Mouse (Mus musculus) megakaryocyte progenitor cell, adult 5-6 weeks (primary cell): ENCODE measurements at regions not wholly inside any gene's neighbourhood (a gene's known extent, or its start where the extent isn't known, plus 50 kb on each side); places are given as distances from the start of the nearest gene placed in this dataset.

ENCODE experiments used
- ATAC-seq: replicated peaks from 2 replicates; pipeline ENCODE4 v1.8.0; 2016; ENCODE audit warnings: mild to moderate bottlenecking, moderate TSS enrichment, inconsistent platforms; ENCODE audit not compliant: poor library complexity

- ATAC-seq: no peak
Measured at GRCm38 (mm10) chr17:81941317-81941716, 203.1 kb upstream of the Slc8a1 start.

GRCm38 (mm10) chr17:81930736-81931135 lies 192.6 kb upstream of the Slc8a1 start:
- ATAC-seq: peak; percentile 66; the same call in 1 of the 2 replicates

GRCm38 (mm10) chr17:81906481-81907012 lies 168.4 kb upstream of the Slc8a1 start:
- no peak for ATAC-seq

- peak; percentile 46 for ATAC-seq
Measured at GRCm38 (mm10) chr17:81901999-81902665, 164.0 kb upstream of the Slc8a1 start.

GRCm38 (mm10) chr17:81898984-81899383 lies 160.8 kb upstream of the Slc8a1 start:
- no peak for ATAC-seq

- no peak for ATAC-seq
Measured at GRCm38 (mm10) chr17:81878136-81878535, 140.0 kb upstream of the Slc8a1 start.

- no peak for ATAC-seq
Measured at GRCm38 (mm10) chr17:81866683-81867082, 128.5 kb upstream of the Slc8a1 start.

- ATAC-seq: no peak
Measured at GRCm38 (mm10) chr17:81849298-81849967, 111.3 kb upstream of the Slc8a1 start.

- ATAC-seq: no peak
Measured at GRCm38 (mm10) chr17:81843793-81844192, 105.6 kb upstream of the Slc8a1 start.

- ATAC-seq: no peak
Measured at GRCm38 (mm10) chr17:81797827-81798376, 59.7 kb upstream of the Slc8a1 start.

- ATAC-seq: no peak
Measured at GRCm38 (mm10) chr17:81788781-81789180, 50.6 kb upstream of the Slc8a1 start.
